Mouse (Mus musculus): Measurements from ENCODE around the gene Ppp1r16b.

DNA sequence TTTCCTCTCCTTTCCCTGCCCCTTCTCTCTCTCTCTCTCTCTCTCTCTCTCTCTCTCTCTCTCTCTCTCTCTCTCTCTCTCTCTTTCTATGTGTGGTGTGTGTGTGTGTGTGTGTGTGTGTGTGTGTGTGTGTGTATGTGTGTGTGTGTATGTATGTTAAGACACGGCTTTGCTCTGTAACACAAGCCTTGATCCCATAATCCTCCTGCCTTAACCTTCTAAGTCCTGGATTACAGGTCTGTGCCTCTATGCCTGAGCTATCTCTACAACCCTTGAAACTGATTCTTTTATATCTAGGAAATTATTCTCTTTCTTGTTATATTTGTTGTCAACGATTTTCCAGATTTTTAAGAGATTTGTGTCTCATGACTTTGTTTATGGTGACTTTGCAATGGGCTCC, 95.0 kb downstream of the Ppp1r16b start:
- no peak for TF ChIP-seq CTCF (IDR thresholded peaks at IDR 0.05; ENCODE audit: borderline replicate concordance, control insufficient read depth, extremely low read depth, insufficient read depth, low read length, poor library complexity)
- no peak for TF ChIP-seq POLR2A (IDR thresholded peaks at IDR 0.05; ENCODE audit: control insufficient read depth, extremely low read depth, insufficient read depth, low read length, poor library complexity)
